Mouse (Mus musculus): ENCODE data around the gene Olfr205. TPM values are rescaled to one million over a fixed set of nuclear protein-coding genes. Genes with fewer than 3 reads are reported as not detected.

The Olfr205 gene
- polyA plus RNA-seq, 1 experiment from 2014 or later = not detected

DNA sequence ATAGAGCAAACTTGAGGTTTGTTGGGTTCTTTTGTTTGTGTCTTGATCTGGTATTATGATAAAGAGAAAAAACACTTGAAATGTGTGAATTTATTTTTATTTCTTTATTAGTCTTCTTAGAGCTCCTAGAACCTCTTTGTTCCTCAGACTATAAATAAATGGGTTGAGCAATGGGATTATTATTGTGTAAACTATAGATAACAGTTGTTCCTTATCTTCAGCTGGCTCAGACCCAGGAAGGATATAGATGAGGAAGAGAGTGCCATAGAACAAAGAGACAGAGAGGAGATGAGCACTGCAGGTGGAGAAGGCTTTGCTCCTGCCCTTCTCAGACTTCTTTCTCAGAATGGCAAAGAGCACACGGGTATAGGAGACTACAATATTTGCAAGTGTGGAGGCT lies 47.5 kb downstream of the Olfr205 start:
- no peak for DNase-seq
- Histone ChIP-seq H3K4me3 (ENCODE audit: low read depth, low read length) (no peak overlapping the region), H3K4me2 (no peak overlapping the region), H3K4me1 (ENCODE audit: insufficient read depth) (no peaks in the 10 kb centered on the region), H3K9me3 (ENCODE audit: low read depth, low read length) (no peaks in the 10 kb centered on the region), H3K27me3 (ENCODE audit: insufficient read depth, low read length) (no peaks in the 10 kb centered on the region), H3K36me3 (ENCODE audit: insufficient read depth) (no peaks in the 10 kb centered on the region), H3K9ac (no peak overlapping the region), H3K27ac (ENCODE audit: low read depth) (no peak overlapping the region)
- 50% methylated on average over 1 of the region's 1 CpGs for WGBS
- no peak for TF ChIP-seq CTCF (IDR thresholded peaks at IDR 0.05; ENCODE audit: low read depth)
- no peak for ATAC-seq (ENCODE audit: insufficient read depth)

DNA sequence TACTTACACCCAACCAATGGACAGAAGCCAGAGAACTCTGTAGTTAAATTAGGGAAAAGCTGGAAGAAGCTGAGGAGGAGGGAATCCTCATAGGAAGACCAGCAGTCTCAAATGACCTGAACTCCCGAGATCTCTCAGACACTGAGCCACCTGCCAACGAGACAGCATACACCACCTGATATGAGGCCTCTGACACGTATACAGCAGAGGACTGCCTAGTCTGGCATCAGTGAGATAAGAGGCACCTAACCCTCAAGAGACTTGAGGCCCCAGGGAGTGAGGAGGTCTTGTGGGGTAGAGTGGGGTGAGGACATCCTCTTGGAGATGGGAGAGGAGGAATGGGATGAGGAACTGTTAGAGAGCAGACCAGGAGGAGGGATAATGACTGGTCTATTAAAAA lies 50.4 kb downstream of the Olfr205 start:
- no peaks in the 10 kb centered on the region for H3K4me1 ChIP-seq (ENCODE audit: insufficient read depth)
- H3K9me3 ChIP-seq (ENCODE audit: low read depth, low read length) = no peaks in the 10 kb centered on the region
- 42% methylated on average over 3 of the region's 3 CpGs for WGBS
- H3K27me3 ChIP-seq (ENCODE audit: insufficient read depth, low read length) = no peaks in the 10 kb centered on the region
- no peak overlapping the region for H3K4me2 ChIP-seq
- no peak overlapping the region for H3K27ac ChIP-seq (ENCODE audit: low read depth)
- H3K9ac ChIP-seq = no peak overlapping the region
- no peak for DNase-seq
- no peak for TF ChIP-seq CTCF (IDR thresholded peaks at IDR 0.05; ENCODE audit: low read depth)
- ATAC-seq (ENCODE audit: insufficient read depth) = no peak
- H3K36me3 ChIP-seq (ENCODE audit: insufficient read depth) = no peaks in the 10 kb centered on the region
- no peak overlapping the region for H3K4me3 ChIP-seq (ENCODE audit: low read depth, low read length)

Other genes starting within 250 kb of the Olfr205 start
- gene Olfr191, start 241.3 kb downstream of the Olfr205 start, polyA plus RNA-seq (2014; fragmentation: Nextera tagmentation; extraction: Ambion mirVana) = not detected in 2 replicates
- not detected in 2 replicates for gene Olfr193, start 219.3 kb downstream of the Olfr205 start, polyA plus RNA-seq (2014; fragmentation: Nextera tagmentation; extraction: Ambion mirVana)
- gene Olfr194, start 210.1 kb downstream of the Olfr205 start, polyA plus RNA-seq (2014; fragmentation: Nextera tagmentation; extraction: Ambion mirVana) = not detected in 2 replicates
- gene Olfr195, start 184.1 kb downstream of the Olfr205 start, polyA plus RNA-seq (2014; fragmentation: Nextera tagmentation; extraction: Ambion mirVana) = not detected in 2 replicates
- gene Olfr196, start 160.7 kb downstream of the Olfr205 start, polyA plus RNA-seq (2014; fragmentation: Nextera tagmentation; extraction: Ambion mirVana) = not detected in 2 replicates
- not detected in 2 replicates for gene Olfr198, start 127.6 kb downstream of the Olfr205 start, polyA plus RNA-seq (2014; fragmentation: Nextera tagmentation; extraction: Ambion mirVana)
- gene Olfr199, start 111.4 kb downstream of the Olfr205 start, polyA plus RNA-seq (2014; fragmentation: Nextera tagmentation; extraction: Ambion mirVana) = not detected in 2 replicates
- not detected in 2 replicates for gene Olfr201, start 58.5 kb downstream of the Olfr205 start, polyA plus RNA-seq (2014; fragmentation: Nextera tagmentation; extraction: Ambion mirVana)
- not detected in 2 replicates for gene Olfr202, start 44.3 kb downstream of the Olfr205 start, polyA plus RNA-seq (2014; fragmentation: Nextera tagmentation; extraction: Ambion mirVana)
- gene Olfr203, start 32.3 kb downstream of the Olfr205 start, polyA plus RNA-seq (2014; fragmentation: Nextera tagmentation; extraction: Ambion mirVana) = not detected in 2 replicates
- gene Olfr204, start 12.9 kb downstream of the Olfr205 start, polyA plus RNA-seq (2014; fragmentation: Nextera tagmentation; extraction: Ambion mirVana) = not detected in 2 replicates
- gene Olfr206, start 18.1 kb upstream of the Olfr205 start, polyA plus RNA-seq (2014; fragmentation: Nextera tagmentation; extraction: Ambion mirVana) = not detected in 2 replicates
- gene Olfr209, start 32.9 kb upstream of the Olfr205 start, polyA plus RNA-seq (2014; fragmentation: Nextera tagmentation; extraction: Ambion mirVana) = not detected in 2 replicates
- gene Gabrr3, start 76.2 kb upstream of the Olfr205 start, polyA plus RNA-seq (2014; fragmentation: Nextera tagmentation; extraction: Ambion mirVana) = not detected in 2 replicates
- 31.6 and 34.7 TPM in 2 replicates for gene Riox2, start 140.6 kb upstream of the Olfr205 start, polyA plus RNA-seq (2014; fragmentation: Nextera tagmentation; extraction: Ambion mirVana)

All from lung, embryonic 14.5 days (tissue).